Mouse (Mus musculus) testis, adult 2 months (tissue): ENCODE results near the gene Cst6. TPM values are rescaled to one million over a fixed set of nuclear protein-coding genes. Genes with fewer than 3 reads are reported as not detected.
A peak's percentile ranks its signal among the peaks of the same experiment; 100 is the strongest.
"Not testable (repeated sequence)": the region's sequence is repeated elsewhere in the genome, so short reads cannot be mapped to it uniquely, and the experiment has no call there.

Experiments
- H3K27ac ChIP-seq: fragments of 200-500 bp; 2 replicates; pipeline ENCODE4 v1.5.1; 2012; ENCODE audit warnings: low read depth, low read length; ENCODE audit not compliant: control insufficient read depth, insufficient read depth
- H3K27me3 ChIP-seq: fragments of 200-500 bp; 2 replicates; pipeline ENCODE4 v1.6.1; 2012; ENCODE audit warnings: mild to moderate bottlenecking, low read length, moderate library complexity; ENCODE audit not compliant: control insufficient read depth, insufficient read depth
- H3K36me3 ChIP-seq: fragments of 200-500 bp; 2 replicates; pipeline ENCODE4 v1.6.1; 2012; ENCODE audit warnings: mild to moderate bottlenecking, low read length; ENCODE audit not compliant: control insufficient read depth, insufficient read depth
- H3K4me1 ChIP-seq: fragments of 200-500 bp; 2 replicates; pipeline ENCODE4 v1.6.1; 2012; ENCODE audit warnings: low read length; ENCODE audit not compliant: control insufficient read depth, insufficient read depth
- H3K4me3 ChIP-seq: fragments of 200-500 bp; 2 replicates; pipeline ENCODE4 v1.5.1; 2012; ENCODE audit warnings: low read depth, mild to moderate bottlenecking, low read length, moderate library complexity, mixed read lengths; ENCODE audit not compliant: control insufficient read depth
- CTCF ChIP-seq: fragments of 200-500 bp; IDR thresholded peaks from 2 replicates; pipeline ENCODE4 v1.5.1; 2012; ENCODE audit warnings: low read depth, mild to moderate bottlenecking, inconsistent platforms, low read length, moderate library complexity; ENCODE audit not compliant: control insufficient read depth, insufficient read depth, insufficient replicate concordance
- POLR2A ChIP-seq: fragments of 200-500 bp; IDR thresholded peaks from 2 replicates; pipeline ENCODE4 v1.6.1; 2012; ENCODE audit warnings: low read depth, mild to moderate bottlenecking, inconsistent platforms, low read length, moderate library complexity; ENCODE audit not compliant: control insufficient read depth
- polyA plus RNA-seq: library from polyadenylated mRNA; depleted of rRNA; stranded (reverse); fragments of >200 nt; gene quantifications from 2 replicates; pipeline ENCODE4 v1.2.3, GENCODE M21; 2012; rRNA removed

Gene Cst6
- polyA plus RNA-seq: 0.85 and 1.5 TPM in 2 replicates

- not testable (repeated sequence) for H3K4me1 ChIP-seq, H3K27ac ChIP-seq, H3K27me3 ChIP-seq, H3K36me3 ChIP-seq
- H3K4me3 ChIP-seq: peak within 1 kb of the TSS; percentile 1; the same call in 1 of the 2 replicates
These were observed at the start of gene Cst6 for GRCm38 (mm10) chr19:5349502-5349873. Gene Cst6 (minus strand): TSS chr19:5349574.

- H3K4me3 ChIP-seq: no peak overlapping the region
- TF ChIP-seq CTCF (no peak), POLR2A (no peak)
- no peaks in the 10 kb centered on the region for H3K36me3 ChIP-seq
- no peaks in the 10 kb centered on the region; the same call in 1 of the 2 replicates for H3K4me1 ChIP-seq
- no peak overlapping the region for H3K27ac ChIP-seq
- H3K27me3 ChIP-seq: no peaks in the 10 kb centered on the region
These were observed 46.0 kb upstream of the Cst6 start for GRCm38 (mm10) chr19:5395371-5395770.

GRCm38 (mm10) chr19:5394168-5394567 is 44.8 kb upstream of the Cst6 start:
- no peak for TF ChIP-seq CTCF
- no peak for TF ChIP-seq POLR2A
- no peaks in the 10 kb centered on the region for H3K27me3 ChIP-seq
- H3K4me3 ChIP-seq: no peak overlapping the region
- H3K36me3 ChIP-seq: no peaks in the 10 kb centered on the region; the same call in 1 of the 2 replicates
- H3K4me1 ChIP-seq: peaks cover 10% of the 10 kb centered on the region
- no peak overlapping the region for H3K27ac ChIP-seq

GRCm38 (mm10) chr19:5392892-5393291 is 43.5 kb upstream of the Cst6 start:
- Histone ChIP-seq H3K4me1 (peaks cover 10% of the 10 kb centered on the region), H3K4me3 (no peak overlapping the region), H3K36me3 (no peaks in the 10 kb centered on the region; the same call in 1 of the 2 replicates), H3K27ac (0 out of 2 replicates have a peak overlapping the region, but pooled peaks have one; percentile 12), H3K27me3 (no peaks in the 10 kb centered on the region)
- no peak for TF ChIP-seq POLR2A
- no peak for TF ChIP-seq CTCF

GRCm38 (mm10) chr19:5390416-5390815 is 41.0 kb upstream of the Cst6 start:
- no peaks in the 10 kb centered on the region; the same call in 1 of the 2 replicates for H3K36me3 ChIP-seq
- TF ChIP-seq CTCF (no peak), POLR2A (no peak)
- H3K4me1 ChIP-seq: peaks cover 10% of the 10 kb centered on the region
- peak overlapping the region; percentile 92 for H3K27ac ChIP-seq
- H3K4me3 ChIP-seq: peak overlapping the region; percentile 86
- H3K27me3 ChIP-seq: no peaks in the 10 kb centered on the region

GRCm38 (mm10) chr19:5389647-5390046 is 40.3 kb upstream of the Cst6 start:
- Histone ChIP-seq H3K36me3 (no peaks in the 10 kb centered on the region; the same call in 1 of the 2 replicates), H3K27ac (peak overlapping the region; percentile 92), H3K4me1 (peaks cover 10% of the 10 kb centered on the region), H3K27me3 (no peaks in the 10 kb centered on the region), H3K4me3 (peak overlapping the region; percentile 86)
- TF ChIP-seq CTCF: no peak
- TF ChIP-seq POLR2A: no peak

GRCm38 (mm10) chr19:5388588-5389242 is 39.3 kb upstream of the Cst6 start, which contains the start of gene Sart1:
Gene Sart1 (minus strand): TSS chr19:5388703.
- Histone ChIP-seq H3K27me3 (no peaks in the 10 kb centered on the region), H3K4me1 (peaks cover 10% of the 10 kb centered on the region), H3K4me3 (peak within 1 kb of the TSS; percentile 86), H3K27ac (peak within 1 kb of the TSS; percentile 92), H3K36me3 (peaks cover 1% of the 10 kb centered on the region; the same call in 1 of the 2 replicates)
- TF ChIP-seq POLR2A (peak; percentile 93), CTCF (no peak)
